Mouse (Mus musculus): ENCODE data around the gene Tceal1. TPM values are rescaled to one million over a fixed set of nuclear protein-coding genes. Genes with fewer than 3 reads are reported as not detected.
"Not testable (repeated sequence)": the region's sequence is repeated elsewhere in the genome, so short reads cannot be mapped to it uniquely, and the experiment has no call there.

Tceal1 gene
- 1 to 10 TPM; 9.5 to 9.8 TPM for total RNA-seq (2021)
- long read RNA-seq, experiment 1, transcript Tceal1-201 (2 exons, 2,803 nt): major isoform, 12 of 14 reads
- long read RNA-seq, experiment 1, partial matches to known transcripts: 0 of 14 reads
- long read RNA-seq, experiment 1, other reads (novel, unspliced or antisense): 2 of 14 reads
- long read RNA-seq, experiment 2, transcript Tceal1-201 (2 exons, 2,803 nt): major isoform, 9 of 11 reads
- long read RNA-seq, experiment 2, partial matches to known transcripts: 0 of 11 reads
- long read RNA-seq, experiment 2, other reads (novel, unspliced or antisense): 2 of 11 reads

DNA sequence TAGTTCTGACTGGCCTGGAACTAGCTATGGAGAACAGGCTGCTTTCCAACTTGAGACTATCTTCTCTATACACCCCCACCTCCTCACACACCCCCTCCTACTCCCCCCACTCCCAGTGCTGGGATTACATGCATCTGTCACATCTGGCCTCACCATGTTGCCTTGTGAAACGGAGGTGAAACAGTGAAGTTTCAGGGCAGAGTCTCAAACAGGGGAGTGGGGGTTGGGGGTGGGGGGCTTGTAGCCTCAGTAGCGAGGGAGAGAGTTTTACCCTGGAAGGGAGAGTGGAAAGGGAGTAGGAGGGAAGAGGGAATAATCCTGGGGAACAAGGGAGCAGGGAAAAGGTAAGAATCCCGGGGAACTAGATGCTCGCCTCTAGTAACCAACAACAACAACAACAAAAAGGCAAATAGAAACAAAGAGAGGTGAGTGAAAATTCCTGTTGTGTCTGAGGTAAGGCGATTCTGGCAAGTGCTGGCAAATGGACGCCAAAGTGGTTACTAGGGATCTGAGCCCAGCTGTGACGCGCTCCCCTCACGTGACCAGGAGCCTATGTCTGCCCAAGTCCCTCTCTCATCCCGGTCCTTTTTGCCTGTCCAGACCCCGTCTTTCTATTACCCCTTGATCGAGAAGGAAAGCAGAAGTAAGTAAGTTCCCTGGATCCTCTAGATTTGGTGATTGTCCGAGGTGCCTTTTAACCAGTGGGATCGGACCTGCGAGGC is at the start of gene Tceal1:
Tceal1 (plus strand) TSS at position 537 of the 722 bp plus-strand sequence.
- DNase-seq (ENCODE audit: low spot score in 2 of 2): peak; percentile 16 to 18

- no peak for DNase-seq (ENCODE audit: low spot score in 2 of 2)
Measured at GRCm38 (mm10) chrX:136666281-136666706, 41.5 kb upstream of the Tceal1 start.

GRCm38 (mm10) chrX:136666762-136667464 is 40.9 kb upstream of the Tceal1 start:
- DNase-seq (ENCODE audit: low spot score in 2 of 2): not testable (repeated sequence)

DNA sequence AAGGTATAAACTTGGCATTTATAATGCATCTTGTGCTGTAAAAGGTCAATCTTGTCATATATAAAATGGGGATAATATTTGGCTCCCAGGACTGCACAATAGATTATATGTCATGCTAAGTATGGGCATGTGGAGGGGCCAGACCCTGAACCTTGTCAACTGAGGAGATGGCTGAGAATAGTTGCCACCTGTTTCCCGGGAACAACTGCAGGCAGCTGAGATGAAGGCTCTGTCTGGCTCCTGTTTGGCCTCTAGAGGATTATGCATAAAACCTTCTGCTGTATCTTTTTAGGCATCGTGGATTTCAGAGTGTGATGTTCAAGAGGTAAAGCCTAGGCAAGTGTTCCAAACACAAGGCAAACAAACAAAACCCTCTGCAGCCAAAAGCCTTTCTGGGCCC is 39.0 kb upstream of the Tceal1 start:
- no peak for DNase-seq (ENCODE audit: low spot score in 2 of 2)

- DNase-seq (ENCODE audit: low spot score in 2 of 2): no peak
Measured at GRCm38 (mm10) chrX:136680989-136681388, 26.8 kb upstream of the Tceal1 start.

DNA sequence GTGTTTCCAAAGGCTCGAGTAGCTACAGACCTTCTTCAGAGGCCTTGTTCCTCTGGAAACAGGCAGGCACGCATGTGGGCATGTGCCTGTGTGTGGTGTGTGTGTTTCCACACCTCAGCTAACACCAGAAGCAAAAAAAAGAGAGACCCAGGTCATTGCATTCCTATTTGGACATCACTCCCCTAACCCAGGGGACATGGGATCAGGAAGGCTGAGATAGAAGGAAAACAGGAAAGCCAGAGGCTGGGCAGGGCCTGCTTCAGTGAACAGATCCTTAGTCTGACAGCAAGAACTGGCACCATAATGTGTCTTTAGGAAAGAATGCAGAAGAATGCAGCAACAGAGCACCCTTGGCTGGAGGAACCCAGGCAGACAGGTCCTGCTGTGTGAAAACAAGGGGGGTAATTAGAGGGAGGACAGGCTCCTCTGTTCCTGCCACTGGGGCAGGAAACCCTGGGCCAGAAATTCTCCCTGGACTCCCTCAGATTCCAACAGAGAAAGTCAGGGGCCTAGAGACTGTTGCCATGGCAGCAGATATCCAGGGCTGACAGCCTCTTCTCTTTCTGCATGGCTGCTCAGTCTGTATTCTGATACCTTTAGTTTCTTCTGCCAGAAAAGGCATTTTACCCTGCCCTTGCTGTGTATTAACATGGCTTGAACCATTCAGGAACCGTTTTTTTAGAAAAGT is 16.0 kb upstream of the Tceal1 start:
- not testable (repeated sequence) for DNase-seq (ENCODE audit: low spot score in 2 of 2)

DNA sequence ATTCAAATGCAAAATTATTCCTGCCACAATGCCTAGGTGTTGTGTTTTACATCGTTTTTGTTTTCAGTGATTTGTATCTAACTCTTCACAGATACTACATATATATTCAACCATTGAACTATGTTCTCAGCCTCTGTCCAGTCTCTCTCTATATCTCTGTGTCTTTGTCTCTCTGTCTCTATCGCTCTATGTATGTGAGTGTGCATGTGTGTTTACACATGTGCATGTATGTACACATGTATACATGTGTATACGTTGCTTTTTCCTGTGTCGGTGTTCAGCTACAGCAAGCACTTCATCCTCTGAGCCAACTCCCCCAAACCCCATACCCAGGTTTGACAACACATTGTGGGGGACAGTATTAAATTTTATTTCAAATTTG is 15.5 kb upstream of the Tceal1 start:
- DNase-seq (ENCODE audit: low spot score in 2 of 2): no peak

DNA sequence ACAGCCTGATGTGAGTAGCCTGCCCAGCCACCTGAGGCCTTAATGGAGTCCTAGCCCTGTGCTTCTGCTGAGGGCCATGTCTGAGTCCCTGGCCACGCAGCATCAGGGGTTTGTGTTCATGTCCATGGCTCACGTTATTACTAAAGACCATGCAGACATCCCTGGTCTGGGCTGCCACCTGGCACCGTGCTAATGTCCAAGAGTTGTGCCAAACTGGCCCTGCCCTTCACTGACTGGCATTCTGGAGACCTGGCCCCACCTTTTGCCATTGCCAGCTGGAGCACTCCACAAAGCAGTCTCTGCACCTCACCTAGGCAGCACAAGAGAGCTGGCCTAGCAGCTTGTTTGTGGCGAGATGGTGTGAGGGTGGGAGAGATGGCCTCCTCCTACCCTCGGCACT is 14.6 kb upstream of the Tceal1 start:
- DNase-seq (ENCODE audit: low spot score in 2 of 2): no peak

DNA sequence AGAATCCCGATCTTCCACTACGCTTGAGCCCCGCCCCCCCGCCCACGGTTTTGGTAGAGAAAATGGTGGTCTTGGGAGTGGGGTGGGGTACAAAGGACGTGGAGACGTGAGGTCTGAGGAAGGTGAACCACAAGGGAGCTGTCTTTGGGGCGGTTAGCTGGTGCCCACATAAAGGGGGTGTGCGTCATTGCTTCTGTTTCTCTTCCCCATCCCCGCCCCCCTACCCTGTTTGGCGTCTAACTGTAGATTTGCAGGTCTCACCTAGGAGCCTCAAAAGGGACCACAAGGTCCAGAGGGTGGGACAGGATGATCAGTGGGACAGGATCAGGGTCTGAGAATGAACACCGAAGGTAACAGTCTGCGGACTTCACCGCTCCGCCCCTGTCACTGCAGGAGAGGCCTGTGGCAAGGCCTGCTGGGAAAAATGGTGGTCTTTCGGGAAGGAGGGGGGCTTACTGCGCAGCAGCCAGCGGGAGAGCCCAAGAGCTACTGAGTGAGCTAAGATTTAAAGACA is 443 bp downstream of the Tceal1 start:
- peak; percentile 6 to 24 for DNase-seq (ENCODE audit: low spot score in 2 of 2)

GRCm38 (mm10) chrX:136708782-136709181 is 1.0 kb downstream of the Tceal1 start:
- DNase-seq (ENCODE audit: low spot score in 2 of 2): no peak

GRCm38 (mm10) chrX:136714742-136715474 is 7.1 kb downstream of the Tceal1 start:
- DNase-seq (ENCODE audit: low spot score in 2 of 2): not testable (repeated sequence)

- DNase-seq (ENCODE audit: low spot score in 2 of 2): no peak
Measured at GRCm38 (mm10) chrX:136732016-136732415, 24.2 kb downstream of the Tceal1 start.

DNA sequence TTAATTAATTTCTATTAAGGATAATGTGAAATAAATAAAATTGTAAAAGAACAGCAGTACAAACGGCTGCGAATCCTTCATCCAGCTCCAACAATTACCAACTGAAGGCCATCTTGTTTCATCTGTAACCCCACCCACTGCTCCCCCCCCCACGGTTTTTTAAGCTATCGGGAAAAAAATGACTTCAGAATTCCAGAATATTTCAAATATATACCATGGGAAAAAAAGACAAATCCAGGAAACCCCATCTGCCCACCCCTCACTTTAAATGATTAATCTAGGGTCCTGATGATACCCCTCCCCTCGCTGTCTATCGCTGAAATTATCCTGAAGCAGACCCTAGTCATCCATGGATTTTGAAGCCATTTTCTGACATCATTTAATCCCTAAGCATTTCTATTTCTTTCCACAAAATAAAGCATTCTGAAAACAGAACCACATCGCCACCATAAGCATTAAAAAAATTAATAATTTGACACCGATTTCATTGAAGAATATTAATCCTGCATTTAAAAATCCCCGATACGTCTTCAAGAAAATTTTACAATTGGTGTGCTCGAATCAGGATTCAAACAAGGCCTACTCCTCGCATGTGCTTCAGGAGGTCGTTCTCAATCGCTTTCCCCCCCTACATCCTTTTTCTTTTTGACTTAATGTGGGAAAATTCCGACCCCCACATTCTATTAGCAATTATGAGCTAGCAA is 32.5 kb downstream of the Tceal1 start:
- no peak for DNase-seq (ENCODE audit: low spot score in 2 of 2)

- peak; percentile 48 to 71 for DNase-seq (ENCODE audit: low spot score in 2 of 2)
Measured at GRCm38 (mm10) chrX:136740791-136741650, 33.2 kb downstream of the Tceal1 start.

- peak; percentile 42 to 69 for DNase-seq (ENCODE audit: low spot score in 2 of 2)
Measured at GRCm38 (mm10) chrX:136741651-136742201, 33.9 kb downstream of the Tceal1 start.

DNA sequence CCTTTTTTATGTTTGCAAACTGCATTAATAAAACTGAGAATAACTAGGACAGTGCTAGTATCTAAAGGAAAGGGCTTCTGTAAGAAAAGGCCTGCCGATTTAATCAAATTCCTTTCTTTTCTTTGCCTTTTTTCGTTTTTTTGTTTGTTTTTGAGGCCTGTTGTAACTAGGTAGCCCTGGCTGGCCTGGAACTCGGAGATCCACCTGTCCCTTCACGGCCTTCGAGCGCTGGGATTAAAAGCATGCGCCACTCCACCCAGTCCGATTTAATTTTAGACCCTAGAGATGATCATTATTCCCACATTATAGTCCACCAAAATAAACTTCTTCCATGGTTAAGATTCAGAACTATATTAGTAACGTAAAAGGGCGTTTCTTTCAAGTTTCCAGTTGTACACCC is 34.5 kb downstream of the Tceal1 start:
- no peak for DNase-seq (ENCODE audit: low spot score in 2 of 2)

DNA sequence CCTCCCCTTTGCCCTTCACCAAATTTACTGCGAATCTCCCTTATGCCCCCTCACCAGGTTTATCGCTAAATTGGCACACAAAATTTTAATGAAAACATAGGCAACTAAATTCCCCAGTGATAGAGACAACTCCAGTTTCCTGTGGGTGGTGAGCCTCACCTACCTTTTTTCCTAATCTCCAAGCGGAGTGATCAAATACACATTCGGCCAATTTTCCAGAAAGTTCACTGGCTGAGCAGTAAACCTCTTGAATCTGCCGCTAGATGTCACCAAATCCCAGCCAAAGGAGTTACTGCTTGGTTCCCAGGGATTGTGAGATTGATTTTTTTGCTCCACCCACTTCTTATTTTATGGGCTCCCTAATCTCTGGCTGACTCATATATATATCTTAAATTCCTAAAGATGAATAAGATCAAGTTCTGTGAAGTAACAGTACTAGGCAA is 34.9 kb downstream of the Tceal1 start:
- DNase-seq (ENCODE audit: low spot score in 2 of 2): peak in 1 of 2 experiments; percentile 7

DNA sequence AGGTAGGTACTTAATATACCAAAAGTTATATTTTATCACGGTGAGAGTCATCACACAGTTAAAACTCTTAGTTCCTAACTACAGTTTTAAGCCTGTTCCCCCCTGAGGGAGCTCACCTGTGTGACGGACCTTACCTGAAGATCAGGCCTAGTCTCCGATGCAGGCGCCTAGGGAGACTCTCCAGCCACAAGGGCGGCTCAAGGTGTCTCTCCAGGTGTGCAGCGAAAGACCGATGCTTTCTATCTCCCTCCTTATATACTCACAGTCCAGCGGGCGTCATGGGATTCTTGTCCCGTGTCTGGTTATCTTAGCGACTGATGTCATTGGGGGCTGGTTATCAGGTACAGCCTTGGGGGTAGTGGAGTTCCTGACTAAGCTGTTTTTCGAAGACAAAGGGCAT is 35.7 kb downstream of the Tceal1 start, which contains the start of gene Morf4l2:
Morf4l2 (minus strand) TSS at position 232 of the 400 bp plus-strand sequence.
- DNase-seq (ENCODE audit: low spot score in 2 of 2): no peak

All from adrenal gland, postnatal 4 days (tissue).